Mouse (Mus musculus) ES-E14 (cell line): ENCODE data around the gene Selenoo. TPM values are rescaled to one million over a fixed set of nuclear protein-coding genes. Genes with fewer than 3 reads are reported as not detected.

Source experiments
- DNase-seq: peaks from one replicate; pipeline ENCODE4 v3.0.0-alpha.2; 2013; ENCODE audit warnings: low read depth, low spot score
- H3K27ac ChIP-seq: 2 replicates; pipeline ENCODE4 v1.5.1; 2012; ENCODE audit warnings: low read depth, mild to moderate bottlenecking, low read length, moderate library complexity, mixed read lengths; ENCODE audit not compliant: poor library complexity, insufficient read depth, severe bottlenecking
- H3K36me3 ChIP-seq: 2 replicates; pipeline ENCODE4 v1.6.1; 2012; ENCODE audit warnings: mild to moderate bottlenecking, low read length, moderate library complexity, mixed read lengths; ENCODE audit not compliant: control insufficient read depth, poor library complexity, insufficient read depth, severe bottlenecking
- H3K4me1 ChIP-seq, 2 experiments: fragments of 150-350 bp in 1 of 2; sonication (generic) in 1 of 2; 2 replicates each; pipeline ENCODE4 v1.6.1; 2012; ENCODE audit warnings: low read length in 2 of 2, mild to moderate bottlenecking in 1 of 2, mixed read lengths in 1 of 2; ENCODE audit not compliant: control insufficient read depth in 2 of 2, insufficient read depth in 2 of 2, poor library complexity in 1 of 2
- H3K4me3 ChIP-seq, 2 experiments: fragments of 150-350 bp in 1 of 2; sonication (generic) in 1 of 2; 2 replicates each; pipeline ENCODE4 v1.5.1; 2012; ENCODE audit warnings: low read length in 2 of 2, low read depth in 1 of 2, mild to moderate bottlenecking in 1 of 2, mixed read lengths in 1 of 2; ENCODE audit not compliant: insufficient read depth in 1 of 2, poor library complexity in 1 of 2, severe bottlenecking in 1 of 2
- H3K9ac ChIP-seq: 2 replicates; pipeline ENCODE4 v1.6.1; 2012; ENCODE audit warnings: low read depth, mild to moderate bottlenecking, low read length, mixed read lengths; ENCODE audit not compliant: poor library complexity, insufficient read depth, severe bottlenecking
- H3K9me3 ChIP-seq: fragments of 150-350 bp; sonication (generic); 2 replicates; pipeline ENCODE4 v1.6.1; 2012; ENCODE audit warnings: low read depth, mild to moderate bottlenecking, low read length; ENCODE audit not compliant: control insufficient read depth, insufficient read depth
- CHD2 ChIP-seq: IDR thresholded peaks from 2 replicates; pipeline ENCODE4 v1.6.1; 2014; ENCODE audit warnings: mild to moderate bottlenecking, low read depth, low read length, inconsistent platforms
- HCFC1 ChIP-seq: IDR thresholded peaks from 2 replicates; pipeline ENCODE4 v1.6.1; 2012; ENCODE audit warnings: low read length, inconsistent platforms, borderline replicate concordance; ENCODE audit not compliant: insufficient read depth
- MAFK ChIP-seq: IDR thresholded peaks from 2 replicates; pipeline ENCODE4 v1.6.1; 2014; ENCODE audit warnings: mild to moderate bottlenecking, low read depth, low read length, inconsistent platforms; ENCODE audit not compliant: insufficient read depth
- ZC3H11A ChIP-seq: IDR thresholded peaks from 2 replicates; pipeline ENCODE4 v1.6.1; 2012; ENCODE audit warnings: low read depth, mild to moderate bottlenecking, inconsistent platforms, low read length, borderline replicate concordance
- ZNF384 ChIP-seq: IDR thresholded peaks from 2 replicates; pipeline ENCODE4 v1.6.1; 2012; ENCODE audit warnings: low read depth, low read length, inconsistent platforms
- in situ Hi-C, 2 experiments: fragments of 600-800 bp; cut with MboI; formaldehyde crosslinking; loops; one replicate each; pipeline ENCODE4 v1.15.1; 2025; ENCODE audit warnings: low sequenced_read_pairs in 2 of 2, inconsistent platforms in 1 of 2; ENCODE audit not compliant: unreplicated experiment in 2 of 2
- total RNA-seq: library from RNA; depleted of rRNA; stranded (reverse); fragments of 300-350 nt; gene quantifications from 2 replicates; pipeline ENCODE4 v1.2.3, GENCODE M21; 2012; rRNA removed

Selenoo gene
- total RNA-seq, 1 experiment: 7.5 TPM

DNA sequence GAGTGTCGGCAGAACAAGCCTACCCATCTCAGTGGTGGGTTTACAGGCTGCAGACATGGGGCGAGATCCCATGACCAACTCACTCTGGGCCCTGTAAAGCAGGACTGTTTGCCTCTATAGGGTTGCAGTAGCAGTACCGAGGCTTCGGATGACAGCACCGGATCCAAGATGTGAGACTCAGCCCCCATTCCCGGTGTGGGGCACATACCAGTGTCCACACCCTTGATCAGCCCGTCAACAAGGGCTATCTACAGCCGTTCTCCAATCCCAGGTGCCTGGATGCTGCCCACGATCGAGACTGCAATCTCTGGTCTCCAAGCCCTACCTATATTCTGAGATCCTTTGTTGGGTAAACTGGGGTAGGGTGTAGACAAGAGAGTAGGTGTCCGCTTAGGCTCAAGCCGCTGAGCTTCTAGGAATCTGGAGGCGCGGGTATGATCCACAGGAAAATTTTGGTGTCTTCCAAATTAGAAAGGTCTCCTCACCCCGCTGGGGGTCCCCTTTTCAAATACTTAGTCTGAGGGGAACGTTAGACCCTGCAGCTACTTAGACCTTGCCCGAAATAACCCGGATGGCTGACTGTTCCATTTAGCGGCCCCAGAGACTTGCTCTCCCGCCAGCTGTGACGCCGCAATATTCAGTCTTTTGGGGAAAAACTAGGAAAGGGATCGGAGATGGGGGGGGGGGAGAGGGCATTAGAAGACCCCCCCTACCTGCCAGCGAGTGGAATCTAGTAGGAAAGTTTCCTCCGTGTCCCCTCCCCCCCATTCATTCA lies 59.8 kb downstream of the Selenoo start:
- peak overlapping the region; percentile 68 to 80 for H3K4me3 ChIP-seq
- peaks cover 0 to 31% of the 10 kb centered on the region in 2 experiments; a peak in 3 of 4 replicates for H3K4me1 ChIP-seq
- H3K27ac ChIP-seq: no peak overlapping the region
- peak overlapping the region; percentile 78 for H3K9ac ChIP-seq
- H3K36me3 ChIP-seq: peaks cover 4% of the 10 kb centered on the region; the same call in 1 of the 2 replicates
- no peaks in the 10 kb centered on the region for H3K9me3 ChIP-seq
- in situ Hi-C loops: no loop called here
- DNase-seq: no peak
- no peak for TF ChIP-seq CHD2
- no peak for TF ChIP-seq ZC3H11A

GRCm38 (mm10) chr15:89149271-89150040 lies 60.6 kb downstream of the Selenoo start, which contains the start of gene Mapk11:
Mapk11 (minus strand) TSS chr15:89149628.
- peak within 1 kb of the TSS; percentile 78 for H3K9ac ChIP-seq
- no peak within 1 kb of the TSS for H3K27ac ChIP-seq
- in situ Hi-C loops: no loop called here
- H3K4me3 ChIP-seq: peak within 1 kb of the TSS; percentile 68 to 80
- H3K36me3 ChIP-seq: no peaks in the 10 kb centered on the region; the same call in 1 of the 2 replicates
- H3K4me1 ChIP-seq: peaks cover 0 to 36% of the 10 kb centered on the region in 2 experiments; a peak in 3 of 4 replicates
- TF ChIP-seq MAFK (no peak), ZC3H11A (no peak), HCFC1 (no peak), CHD2 (no peak), ZNF384 (no peak)
- no peak for DNase-seq
- H3K9me3 ChIP-seq: no peaks in the 10 kb centered on the region

Other genes with a start within 250 kb of the Selenoo start
- 159 and 169 TPM in 2 replicates for gene Pim3, start 226.9 kb upstream of the Selenoo start, total RNA-seq
- 0.11 and 0.13 TPM in 2 replicates for gene Ttll8, start 134.7 kb upstream of the Selenoo start, total RNA-seq
- 0.32 and 0.36 TPM in 2 replicates for gene Mlc1, start 110.1 kb upstream of the Selenoo start, total RNA-seq
- gene Mov10l1, start 106.2 kb upstream of the Selenoo start, total RNA-seq: 26.7 and 34.4 TPM in 2 replicates
- 0.22 and 0.58 TPM in 2 replicates for gene Panx2, start 29.4 kb upstream of the Selenoo start, total RNA-seq
- 24.2 and 29.9 TPM in 2 replicates for gene Trabd, start 14.0 kb upstream of the Selenoo start, total RNA-seq
- gene Tubgcp6, start 34.0 kb downstream of the Selenoo start, total RNA-seq: 37.3 and 45.0 TPM in 2 replicates
- gene Hdac10, start 39.6 kb downstream of the Selenoo start, total RNA-seq: 7.4 and 11.4 TPM in 2 replicates
- gene Mapk12, start 51.6 kb downstream of the Selenoo start, total RNA-seq: 8.1 and 10.6 TPM in 2 replicates
- gene Mapk11, start 60.5 kb downstream of the Selenoo start, total RNA-seq: 6.6 and 12.7 TPM in 2 replicates
- gene Plxnb2, start 91.7 kb downstream of the Selenoo start, total RNA-seq: 116 and 178 TPM in 2 replicates
- gene Dennd6b, start 107.4 kb downstream of the Selenoo start, total RNA-seq: 14.4 and 24.7 TPM in 2 replicates
- 8.6 and 9.2 TPM in 2 replicates for gene Ppp6r2, start 122.5 kb downstream of the Selenoo start, total RNA-seq
- 134 and 169 TPM in 2 replicates for gene Sbf1, start 226.2 kb downstream of the Selenoo start, total RNA-seq
- gene Adm2, start 233.6 kb downstream of the Selenoo start, total RNA-seq: 4.6 and 7.8 TPM in 2 replicates
- gene Miox, start 245.3 kb downstream of the Selenoo start, total RNA-seq: 0.54 TPM in 1 of 2 replicates, not detected in the other